Mouse (Mus musculus) ES-Bruce4 (cell line): ENCODE data around the gene 4632433K11Rik. TPM values are rescaled to one million over a fixed set of nuclear protein-coding genes. Genes with fewer than 3 reads are reported as not detected.

Experiments used
- H3K27ac ChIP-seq: 2 replicates; pipeline ENCODE4 v1.5.1; 2012; ENCODE audit warnings: low read length, inconsistent platforms; ENCODE audit not compliant: insufficient read depth
- H3K27me3 ChIP-seq: 2 replicates; pipeline ENCODE4 v1.6.1; 2012; ENCODE audit warnings: mild to moderate bottlenecking, low read length, inconsistent platforms; ENCODE audit not compliant: control insufficient read depth, poor library complexity, insufficient read depth, severe bottlenecking
- H3K36me3 ChIP-seq: 2 replicates; pipeline ENCODE4 v1.6.1; 2012; ENCODE audit warnings: inconsistent platforms, mild to moderate bottlenecking, low read length, moderate library complexity; ENCODE audit not compliant: control insufficient read depth, poor library complexity, insufficient read depth, severe bottlenecking
- H3K4me1 ChIP-seq: one replicate; pipeline ENCODE4 v1.8.1; 2011; ENCODE audit warnings: low read length; ENCODE audit not compliant: control insufficient read depth, insufficient read depth
- H3K4me3 ChIP-seq: 2 replicates; pipeline ENCODE4 v1.5.1; 2011; ENCODE audit warnings: low read depth, mild to moderate bottlenecking, low read length
- H3K9ac ChIP-seq: 2 replicates; pipeline ENCODE4 v1.6.1; 2012; ENCODE audit warnings: low read depth, mild to moderate bottlenecking, inconsistent platforms; ENCODE audit not compliant: poor library complexity, severe bottlenecking
- H3K9me3 ChIP-seq: replicated peaks from 2 replicates; pipeline ENCODE4 v1.6.1; 2012; ENCODE audit warnings: mild to moderate bottlenecking, low read length, inconsistent platforms; ENCODE audit not compliant: control insufficient read depth, poor library complexity, insufficient read depth, severe bottlenecking
- CTCF ChIP-seq: IDR thresholded peaks from one replicate; pipeline ENCODE4 v1.8.1; 2011; ENCODE audit warnings: low read depth, low read length
- EP300 ChIP-seq: IDR thresholded peaks from 2 replicates; pipeline ENCODE4 v1.6.1; 2011; ENCODE audit warnings: low read depth, low read length; ENCODE audit not compliant: insufficient read depth
- POLR2A ChIP-seq: IDR thresholded peaks from one replicate; pipeline ENCODE4 v1.8.1; 2011; ENCODE audit warnings: low read length; ENCODE audit not compliant: insufficient read depth
- polyA plus RNA-seq: library from polyadenylated mRNA; stranded (reverse); fragments of >200 nt; gene quantifications from 2 replicates; pipeline ENCODE4 v1.2.4, GENCODE M21; 2011; ENCODE audit warnings: low read depth; ENCODE audit not compliant: missing spikeins, insufficient read depth, insufficient read length

4632433K11Rik gene
- polyA plus RNA-seq, 1 experiment = 1.9 TPM

GRCm38 (mm10) chr7:5057804-5058203 is 23.9 kb downstream of the 4632433K11Rik start:
- Histone ChIP-seq H3K9ac (no peak overlapping the region), H3K27me3 (no peaks in the 10 kb centered on the region), H3K36me3 (no peaks in the 10 kb centered on the region), H3K27ac (no peak overlapping the region), H3K9me3 (no peaks in the 10 kb centered on the region), H3K4me3 (no peak overlapping the region), H3K4me1 (peaks cover 6% of the 10 kb centered on the region)
- TF ChIP-seq POLR2A (no peak), EP300 (0 out of 2 replicates have a peak, but pooled peaks have one; percentile 41), CTCF (peak; percentile 62)

- H3K4me3 ChIP-seq = no peak overlapping the region
- no peak overlapping the region for H3K9ac ChIP-seq
- H3K27ac ChIP-seq = no peak overlapping the region
- H3K4me1 ChIP-seq = peaks cover 6% of the 10 kb centered on the region
- no peaks in the 10 kb centered on the region for H3K36me3 ChIP-seq
- no peaks in the 10 kb centered on the region for H3K9me3 ChIP-seq
- TF ChIP-seq EP300 = no peak
- TF ChIP-seq POLR2A = no peak
- no peak for TF ChIP-seq CTCF
- no peaks in the 10 kb centered on the region for H3K27me3 ChIP-seq
Observed at GRCm38 (mm10) chr7:5058631-5059030, 24.7 kb downstream of the 4632433K11Rik start.

GRCm38 (mm10) chr7:5059421-5059820 is 25.5 kb downstream of the 4632433K11Rik start:
- no peak overlapping the region for H3K9ac ChIP-seq
- H3K27ac ChIP-seq = no peak overlapping the region
- H3K27me3 ChIP-seq = no peaks in the 10 kb centered on the region
- TF ChIP-seq CTCF (no peak), EP300 (no peak), POLR2A (no peak)
- H3K36me3 ChIP-seq = no peaks in the 10 kb centered on the region
- H3K4me1 ChIP-seq = peaks cover 6% of the 10 kb centered on the region
- H3K4me3 ChIP-seq = no peak overlapping the region
- H3K9me3 ChIP-seq = no peaks in the 10 kb centered on the region

- H3K27ac ChIP-seq = peak overlapping the region; percentile 95
- H3K36me3 ChIP-seq = no peaks in the 10 kb centered on the region
- no peaks in the 10 kb centered on the region for H3K27me3 ChIP-seq
- TF ChIP-seq CTCF = peak; percentile 76
- TF ChIP-seq POLR2A = no peak
- peak overlapping the region; percentile 87 for H3K4me3 ChIP-seq
- H3K9me3 ChIP-seq = no peaks in the 10 kb centered on the region
- peak overlapping the region; percentile 93 for H3K9ac ChIP-seq
- peaks cover 6% of the 10 kb centered on the region for H3K4me1 ChIP-seq
Observed at GRCm38 (mm10) chr7:5060239-5060731, 26.4 kb downstream of the 4632433K11Rik start.

- Histone ChIP-seq H3K27ac (peak overlapping the region; percentile 95), H3K4me3 (peak overlapping the region; percentile 87), H3K27me3 (no peaks in the 10 kb centered on the region), H3K36me3 (no peaks in the 10 kb centered on the region), H3K4me1 (peaks cover 9% of the 10 kb centered on the region), H3K9ac (peak overlapping the region; percentile 93), H3K9me3 (no peaks in the 10 kb centered on the region)
- TF ChIP-seq EP300 (peak; percentile 72; the same call in 1 of the 2 replicates), POLR2A (no peak), CTCF (peak; percentile 67)
Observed at GRCm38 (mm10) chr7:5060944-5061773, 27.2 kb downstream of the 4632433K11Rik start.

GRCm38 (mm10) chr7:5061774-5062359 is 27.9 kb downstream of the 4632433K11Rik start, which contains the start of gene U2af2:
Gene U2af2 (plus strand): TSS chr7:5062143.
- Histone ChIP-seq H3K4me1 (peaks cover 10% of the 10 kb centered on the region), H3K9ac (peak within 1 kb of the TSS; percentile 93), H3K9me3 (no peaks in the 10 kb centered on the region), H3K4me3 (peak within 1 kb of the TSS; percentile 87), H3K27ac (peak within 1 kb of the TSS; percentile 95), H3K27me3 (no peaks in the 10 kb centered on the region), H3K36me3 (peaks cover 3% of the 10 kb centered on the region; the same call in 1 of the 2 replicates)
- TF ChIP-seq POLR2A (no peak), EP300 (0 out of 2 replicates have a peak, but pooled peaks have one; percentile 31)
